Mouse (Mus musculus) gastrocnemius, adult 2 months (tissue): ENCODE data around the gene Map3k4. TPM values are rescaled to one million over a fixed set of nuclear protein-coding genes. Genes with fewer than 3 reads are reported as not detected.

ENCODE experiments used
- DNase-seq: peaks from one replicate; pipeline ENCODE4 v3.0.0; 2022
- H3K27ac ChIP-seq: fragments of 200-600 bp; 2 replicates; pipeline ENCODE4 v1.8.1; 2022; ENCODE audit warnings: mild to moderate bottlenecking
- H3K4me3 ChIP-seq: fragments of 200-600 bp; 2 replicates; pipeline ENCODE4 v1.8.1; 2022; ENCODE audit warnings: mild to moderate bottlenecking, moderate library complexity
- CTCF ChIP-seq: fragments of 200-600 bp; IDR thresholded peaks from 2 replicates; pipeline ENCODE4 v1.8.1; 2022; ENCODE audit warnings: antibody characterized with exemption, mild to moderate bottlenecking, moderate library complexity
- intact Hi-C: fragments of 180-260 bp; cut with DNase I; formaldehyde crosslinking; loops from one replicate; pipeline ENCODE4 v1.15.1; 2025
- total RNA-seq, 2 experiments: library from RNA; stranded (reverse); gene quantifications; 2 replicates each; pipeline ENCODE4 v1.2.3; 2021

Gene Map3k4
- total RNA-seq, 2 experiments from 2014 or later = 29.5 to 36.6 TPM

- intact Hi-C loops = loop anchor here (5.0 to 10.0 kb wide), 2 partner anchors 42 to 80 kb away; no protein-coding TSS in a partner anchor
These were observed 113.9 kb downstream of the Map3k4 start for GRCm38 (mm10) chr17:12204689-12205014.

GRCm38 (mm10) chr17:12204246-12204645 lies 114.3 kb downstream of the Map3k4 start:
- Histone ChIP-seq H3K27ac (no peak overlapping the region), H3K4me3 (no peak overlapping the region)
- intact Hi-C loops = loop anchor here (10.0 kb wide), 1 partner anchor 79 kb away; no protein-coding TSS in a partner anchor
- no peak for TF ChIP-seq CTCF
- DNase-seq = no peak

More at GRCm38 (mm10) chr17:12204689-12205014, 113.9 kb downstream of the Map3k4 start:
- Histone ChIP-seq H3K4me3 (no peak overlapping the region), H3K27ac (no peak overlapping the region)
- TF ChIP-seq CTCF = no peak
- DNase-seq = no peak

GRCm38 (mm10) chr17:12203414-12203897 lies 115.1 kb downstream of the Map3k4 start:
- intact Hi-C loops = loop anchor here (10.0 kb wide), 1 partner anchor 79 kb away; no protein-coding TSS in a partner anchor

GRCm38 (mm10) chr17:12201086-12201485 lies 117.5 kb downstream of the Map3k4 start:
- no peak for DNase-seq
- TF ChIP-seq CTCF = no peak
- intact Hi-C loops = loop anchor here (10.0 kb wide), 1 partner anchor 76 kb away; no protein-coding TSS in a partner anchor
- H3K4me3 ChIP-seq = no peak overlapping the region
- H3K27ac ChIP-seq = no peak overlapping the region

More at GRCm38 (mm10) chr17:12203414-12203897, 115.1 kb downstream of the Map3k4 start:
- no peak; the same call in 1 of the 2 replicates for TF ChIP-seq CTCF
- no peak overlapping the region for H3K27ac ChIP-seq
- no peak overlapping the region for H3K4me3 ChIP-seq
- DNase-seq = no peak

GRCm38 (mm10) chr17:12199933-12200332 lies 118.7 kb downstream of the Map3k4 start:
- Histone ChIP-seq H3K27ac (no peak overlapping the region), H3K4me3 (no peak overlapping the region)
- intact Hi-C loops = loop anchor here (10.0 kb wide), 1 partner anchor 75 kb away; no protein-coding TSS in a partner anchor
- no peak for TF ChIP-seq CTCF
- no peak for DNase-seq

GRCm38 (mm10) chr17:12195604-12196003 lies 123.0 kb downstream of the Map3k4 start:
- peak overlapping the region; percentile 38; the same call in 1 of the 2 replicates for H3K27ac ChIP-seq
- TF ChIP-seq CTCF = no peak
- H3K4me3 ChIP-seq = no peak overlapping the region
- DNase-seq = peak; percentile 22
- intact Hi-C loops = no loop called here

GRCm38 (mm10) chr17:12195137-12195536 lies 123.5 kb downstream of the Map3k4 start:
- peak overlapping the region; percentile 38 for H3K27ac ChIP-seq
- peak; percentile 23 for DNase-seq
- intact Hi-C loops = no loop called here
- peak overlapping the region; percentile 15; the same call in 1 of the 2 replicates for H3K4me3 ChIP-seq
- no peak for TF ChIP-seq CTCF

GRCm38 (mm10) chr17:12187782-12188181 lies 130.8 kb downstream of the Map3k4 start:
- TF ChIP-seq CTCF = no peak
- intact Hi-C loops = no loop called here
- Histone ChIP-seq H3K27ac (no peak overlapping the region), H3K4me3 (no peak overlapping the region)
- no peak for DNase-seq

GRCm38 (mm10) chr17:12186341-12186740 lies 132.3 kb downstream of the Map3k4 start:
- no peak overlapping the region for H3K4me3 ChIP-seq
- intact Hi-C loops = no loop called here
- H3K27ac ChIP-seq = no peak overlapping the region
- no peak for DNase-seq
- no peak for TF ChIP-seq CTCF

GRCm38 (mm10) chr17:12185855-12186254 lies 132.7 kb downstream of the Map3k4 start:
- DNase-seq = no peak
- intact Hi-C loops = no loop called here
- no peak overlapping the region for H3K27ac ChIP-seq
- no peak overlapping the region for H3K4me3 ChIP-seq
- TF ChIP-seq CTCF = no peak

GRCm38 (mm10) chr17:12184283-12184682 lies 134.3 kb downstream of the Map3k4 start:
- no peak for TF ChIP-seq CTCF
- DNase-seq = no peak
- Histone ChIP-seq H3K4me3 (no peak overlapping the region), H3K27ac (no peak overlapping the region)
- intact Hi-C loops = no loop called here

GRCm38 (mm10) chr17:12182702-12183485 lies 135.7 kb downstream of the Map3k4 start:
- no peak overlapping the region for H3K4me3 ChIP-seq
- intact Hi-C loops = no loop called here
- TF ChIP-seq CTCF = no peak
- no peak overlapping the region for H3K27ac ChIP-seq
- DNase-seq = no peak

GRCm38 (mm10) chr17:12179766-12180165 lies 138.8 kb downstream of the Map3k4 start:
- intact Hi-C loops = no loop called here
- no peak for DNase-seq

More at GRCm38 (mm10) chr17:12179766-12180165, 138.8 kb downstream of the Map3k4 start:
- no peak for TF ChIP-seq CTCF
- H3K4me3 ChIP-seq = no peak overlapping the region
- no peak overlapping the region for H3K27ac ChIP-seq
